Mouse (Mus musculus): ENCODE results near the gene Cacna1a. TPM values are rescaled to one million over a fixed set of nuclear protein-coding genes. Genes with fewer than 3 reads are reported as not detected.

The Cacna1a gene
- polyA plus RNA-seq, 1 experiment from 2014 or later: 20.0 TPM

GRCm38 (mm10) chr8:84565577-84566360, 177.5 kb downstream of the Cacna1a start:
- Histone ChIP-seq H3K4me1 (ENCODE audit: control insufficient read depth, insufficient read depth, low read length) (peaks cover 8% of the 10 kb centered on the region), H3K4me3 (ENCODE audit: low read depth, low read length) (no peak overlapping the region), H3K9ac (ENCODE audit: low read depth, low read length) (no peak overlapping the region), H3K27ac (ENCODE audit: low read length) (no peak overlapping the region), H3K36me3 (ENCODE audit: control insufficient read depth, insufficient read depth, low read length) (peaks cover 14% of the 10 kb centered on the region; the same call in 1 of the 2 replicates), H3K9me3 (replicated peaks; ENCODE audit: control insufficient read depth, low read length, poor library complexity, severe bottlenecking) (no peaks in the 10 kb centered on the region), H3K4me2 (ENCODE audit: low read length) (no peak overlapping the region), H3K27me3 (ENCODE audit: control insufficient read depth, insufficient read depth, low read depth, low read length) (no peaks in the 10 kb centered on the region; the same call in 1 of the 2 replicates)
- 80% methylated on average over 25 of the region's 25 CpGs for WGBS
- no peak for ATAC-seq

DNA sequence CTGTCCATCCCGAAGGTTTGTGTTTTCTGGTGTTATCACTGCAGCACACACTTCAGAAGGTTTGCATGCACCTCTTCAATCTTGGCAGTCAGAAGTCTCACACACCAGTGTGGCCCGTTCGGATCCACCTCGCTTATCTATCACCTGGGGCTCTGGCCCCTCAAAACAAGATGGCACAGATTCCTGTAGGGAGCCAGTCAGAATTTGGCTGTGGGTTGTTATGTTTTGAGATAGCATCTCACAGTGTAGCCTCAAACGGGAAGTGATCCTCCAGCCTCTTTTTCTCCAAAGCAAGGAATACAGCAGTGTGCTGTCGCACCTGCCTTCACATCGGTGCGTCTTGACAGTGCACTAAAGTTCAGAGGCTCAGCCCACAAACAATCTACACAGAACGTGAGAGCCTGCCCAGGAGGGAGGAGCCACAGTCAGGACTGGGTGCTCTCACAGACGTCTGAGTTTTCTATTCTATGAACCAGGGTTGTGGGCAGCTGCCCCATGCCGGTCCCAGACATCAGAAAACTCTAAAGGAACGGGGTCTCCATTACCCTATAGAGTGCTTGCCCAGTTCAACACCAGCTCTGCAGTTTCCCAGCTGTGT, 178.7 kb downstream of the Cacna1a start:
- Histone ChIP-seq H3K9me3 (replicated peaks; ENCODE audit: control insufficient read depth, low read length, poor library complexity, severe bottlenecking) (no peaks in the 10 kb centered on the region), H3K27me3 (ENCODE audit: control insufficient read depth, insufficient read depth, low read depth, low read length) (no peaks in the 10 kb centered on the region), H3K4me3 (ENCODE audit: low read depth, low read length) (no peak overlapping the region), H3K4me2 (ENCODE audit: low read length) (no peak overlapping the region), H3K36me3 (ENCODE audit: control insufficient read depth, insufficient read depth, low read length) (peaks cover 21% of the 10 kb centered on the region), H3K27ac (ENCODE audit: low read length) (no peak overlapping the region), H3K4me1 (ENCODE audit: control insufficient read depth, insufficient read depth, low read length) (peaks cover 8% of the 10 kb centered on the region), H3K9ac (ENCODE audit: low read depth, low read length) (no peak overlapping the region)
- WGBS: 90% methylated on average over 12 of the region's 12 CpGs
- no peak for ATAC-seq

- H3K4me2 ChIP-seq (ENCODE audit: low read length): no peak overlapping the region
- no peak overlapping the region for H3K4me3 ChIP-seq (ENCODE audit: low read depth, low read length)
- no peak overlapping the region for H3K27ac ChIP-seq (ENCODE audit: low read length)
- H3K4me1 ChIP-seq (ENCODE audit: control insufficient read depth, insufficient read depth, low read length): peaks cover 8% of the 10 kb centered on the region
- H3K27me3 ChIP-seq (ENCODE audit: control insufficient read depth, insufficient read depth, low read depth, low read length): no peaks in the 10 kb centered on the region
- 77% methylated on average over 19 of the region's 19 CpGs for WGBS
- H3K36me3 ChIP-seq (ENCODE audit: control insufficient read depth, insufficient read depth, low read length): peaks cover 26% of the 10 kb centered on the region
- ATAC-seq: no peak
- H3K9ac ChIP-seq (ENCODE audit: low read depth, low read length): no peak overlapping the region
- no peaks in the 10 kb centered on the region for H3K9me3 ChIP-seq (replicated peaks; ENCODE audit: control insufficient read depth, low read length, poor library complexity, severe bottlenecking)
Observed at GRCm38 (mm10) chr8:84567541-84567940, 179.3 kb downstream of the Cacna1a start.

GRCm38 (mm10) chr8:84568737-84569136, 180.5 kb downstream of the Cacna1a start:
- H3K27me3 ChIP-seq (ENCODE audit: control insufficient read depth, insufficient read depth, low read depth, low read length): no peaks in the 10 kb centered on the region
- H3K27ac ChIP-seq (ENCODE audit: low read length): no peak overlapping the region
- H3K9me3 ChIP-seq (replicated peaks; ENCODE audit: control insufficient read depth, low read length, poor library complexity, severe bottlenecking): no peaks in the 10 kb centered on the region
- no peak overlapping the region for H3K9ac ChIP-seq (ENCODE audit: low read depth, low read length)
- no peak for ATAC-seq
- no peak overlapping the region for H3K4me3 ChIP-seq (ENCODE audit: low read depth, low read length)
- peaks cover 28% of the 10 kb centered on the region for H3K36me3 ChIP-seq (ENCODE audit: control insufficient read depth, insufficient read depth, low read length)
- H3K4me1 ChIP-seq (ENCODE audit: control insufficient read depth, insufficient read depth, low read length): peaks cover 7% of the 10 kb centered on the region
- 87% methylated on average over 8 of the region's 8 CpGs for WGBS
- H3K4me2 ChIP-seq (ENCODE audit: low read length): no peak overlapping the region

DNA sequence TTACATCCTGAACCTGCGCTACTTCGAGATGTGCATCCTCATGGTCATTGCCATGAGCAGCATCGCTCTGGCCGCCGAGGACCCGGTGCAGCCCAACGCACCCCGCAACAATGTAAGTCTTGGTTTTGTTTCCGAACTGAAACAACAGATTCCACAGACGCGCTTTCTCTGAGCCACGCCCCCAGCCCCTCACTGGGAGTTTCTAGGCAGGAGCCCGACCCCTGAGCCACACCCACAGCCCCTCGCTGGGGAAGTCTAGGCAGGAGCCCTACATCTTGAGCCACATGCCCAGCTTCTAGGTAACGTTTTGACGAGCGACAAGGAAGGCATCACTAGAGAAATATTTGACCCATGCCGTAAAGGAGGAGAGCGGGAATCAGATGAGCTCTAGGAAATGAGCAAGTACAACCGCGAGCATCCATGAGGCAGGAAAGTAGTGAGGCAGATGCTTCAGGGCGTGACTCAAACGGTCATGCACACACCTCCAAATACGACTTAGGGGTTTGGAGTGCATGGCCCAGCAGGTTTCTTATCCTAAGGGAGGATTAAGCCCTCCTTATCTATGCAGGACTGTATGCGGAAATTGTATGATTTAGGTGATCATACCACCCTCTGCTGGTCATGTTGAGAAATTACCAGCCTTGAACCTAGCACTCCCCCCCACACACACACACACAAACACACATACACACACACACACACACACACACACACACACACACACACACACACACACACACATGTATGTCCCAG, 181.9 kb downstream of the Cacna1a start:
- Histone ChIP-seq H3K9me3 (replicated peaks; ENCODE audit: control insufficient read depth, low read length, poor library complexity, severe bottlenecking) (no peaks in the 10 kb centered on the region), H3K36me3 (ENCODE audit: control insufficient read depth, insufficient read depth, low read length) (peaks cover 29% of the 10 kb centered on the region), H3K27ac (ENCODE audit: low read length) (no peak overlapping the region), H3K4me2 (ENCODE audit: low read length) (no peak overlapping the region), H3K27me3 (ENCODE audit: control insufficient read depth, insufficient read depth, low read depth, low read length) (no peaks in the 10 kb centered on the region), H3K4me3 (ENCODE audit: low read depth, low read length) (no peak overlapping the region), H3K9ac (ENCODE audit: low read depth, low read length) (no peak overlapping the region), H3K4me1 (ENCODE audit: control insufficient read depth, insufficient read depth, low read length) (no peaks in the 10 kb centered on the region)
- no peak for ATAC-seq
- WGBS: 41% methylated on average over 25 of the region's 25 CpGs

- ATAC-seq: no peak
- WGBS: 85% methylated on average over 4 of the region's 4 CpGs
Observed at GRCm38 (mm10) chr8:84577432-84577831, 189.2 kb downstream of the Cacna1a start.

DNA sequence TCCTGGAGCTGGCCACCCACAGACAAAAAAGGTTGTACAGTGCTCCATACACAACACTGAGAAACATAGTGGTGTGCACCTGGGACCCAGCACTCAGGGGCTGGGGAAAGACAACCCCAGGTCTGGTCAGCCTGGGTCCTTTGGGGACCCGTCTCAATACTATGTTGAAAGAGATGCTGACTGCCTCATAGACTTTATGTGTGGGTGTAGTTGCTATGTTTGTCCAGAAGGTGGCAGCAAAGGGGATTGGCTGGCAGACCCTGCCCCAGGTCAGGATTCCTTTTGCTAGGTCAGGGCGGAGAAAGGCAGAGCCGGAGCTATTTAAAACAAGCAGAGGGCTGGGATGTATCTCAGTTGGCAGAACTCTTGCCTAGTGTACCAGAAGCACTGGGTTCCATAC, 191.4 kb downstream of the Cacna1a start:
- 28% methylated on average over 3 of the region's 3 CpGs for WGBS
- Histone ChIP-seq H3K9me3 (replicated peaks; ENCODE audit: control insufficient read depth, low read length, poor library complexity, severe bottlenecking) (no peaks in the 10 kb centered on the region), H3K36me3 (ENCODE audit: control insufficient read depth, insufficient read depth, low read length) (peaks cover 9% of the 10 kb centered on the region; the same call in 1 of the 2 replicates), H3K27ac (ENCODE audit: low read length) (no peak overlapping the region), H3K4me3 (ENCODE audit: low read depth, low read length) (no peak overlapping the region), H3K9ac (ENCODE audit: low read depth, low read length) (no peak overlapping the region), H3K27me3 (ENCODE audit: control insufficient read depth, insufficient read depth, low read depth, low read length) (no peaks in the 10 kb centered on the region), H3K4me1 (ENCODE audit: control insufficient read depth, insufficient read depth, low read length) (no peaks in the 10 kb centered on the region), H3K4me2 (ENCODE audit: low read length) (no peak overlapping the region)
- ATAC-seq: peak; percentile 52

More at GRCm38 (mm10) chr8:84577432-84577831, 189.2 kb downstream of the Cacna1a start:
- H3K4me2 ChIP-seq (ENCODE audit: low read length): no peak overlapping the region
- H3K4me3 ChIP-seq (ENCODE audit: low read depth, low read length): no peak overlapping the region
- H3K9me3 ChIP-seq (replicated peaks; ENCODE audit: control insufficient read depth, low read length, poor library complexity, severe bottlenecking): no peaks in the 10 kb centered on the region
- H3K4me1 ChIP-seq (ENCODE audit: control insufficient read depth, insufficient read depth, low read length): no peaks in the 10 kb centered on the region
- H3K9ac ChIP-seq (ENCODE audit: low read depth, low read length): no peak overlapping the region
- no peaks in the 10 kb centered on the region for H3K27me3 ChIP-seq (ENCODE audit: control insufficient read depth, insufficient read depth, low read depth, low read length)
- peaks cover 5% of the 10 kb centered on the region; the same call in 1 of the 2 replicates for H3K36me3 ChIP-seq (ENCODE audit: control insufficient read depth, insufficient read depth, low read length)
- H3K27ac ChIP-seq (ENCODE audit: low read length): no peak overlapping the region

DNA sequence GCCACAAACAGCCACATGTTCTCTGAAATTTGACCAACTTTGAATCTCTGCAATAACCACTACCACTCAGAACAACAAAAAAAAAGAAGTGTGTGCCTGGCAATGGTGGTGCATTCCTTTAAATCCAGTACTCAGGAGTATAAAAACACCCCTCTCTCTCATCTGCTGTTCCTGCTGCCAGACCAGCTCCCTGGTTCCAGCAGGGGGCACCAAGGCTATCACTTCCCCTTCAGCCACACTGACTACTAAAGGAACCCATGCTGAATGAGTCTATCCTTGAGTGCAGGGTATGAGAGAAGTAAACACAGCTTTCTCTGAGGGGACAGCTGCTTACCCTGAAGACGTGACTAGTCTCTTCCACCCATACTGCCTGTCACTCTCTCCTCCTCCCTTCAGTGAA, 197.1 kb downstream of the Cacna1a start:
- ATAC-seq: no peak
- Histone ChIP-seq H3K4me1 (ENCODE audit: control insufficient read depth, insufficient read depth, low read length) (no peaks in the 10 kb centered on the region), H3K4me2 (ENCODE audit: low read length) (no peak overlapping the region), H3K9ac (ENCODE audit: low read depth, low read length) (no peak overlapping the region), H3K27me3 (ENCODE audit: control insufficient read depth, insufficient read depth, low read depth, low read length) (no peaks in the 10 kb centered on the region), H3K36me3 (ENCODE audit: control insufficient read depth, insufficient read depth, low read length) (peaks cover 19% of the 10 kb centered on the region), H3K4me3 (ENCODE audit: low read depth, low read length) (no peak overlapping the region), H3K27ac (ENCODE audit: low read length) (no peak overlapping the region), H3K9me3 (replicated peaks; ENCODE audit: control insufficient read depth, low read length, poor library complexity, severe bottlenecking) (no peaks in the 10 kb centered on the region)
- 33% methylated on average over 1 of the region's 1 CpGs for WGBS

- no peak overlapping the region for H3K27ac ChIP-seq (ENCODE audit: low read length)
- peaks cover 19% of the 10 kb centered on the region for H3K36me3 ChIP-seq (ENCODE audit: control insufficient read depth, insufficient read depth, low read length)
- WGBS: 68% methylated on average over 2 of the region's 2 CpGs
- H3K27me3 ChIP-seq (ENCODE audit: control insufficient read depth, insufficient read depth, low read depth, low read length): no peaks in the 10 kb centered on the region
- H3K9ac ChIP-seq (ENCODE audit: low read depth, low read length): no peak overlapping the region
- no peak for ATAC-seq
- H3K4me2 ChIP-seq (ENCODE audit: low read length): no peak overlapping the region
- no peaks in the 10 kb centered on the region for H3K4me1 ChIP-seq (ENCODE audit: control insufficient read depth, insufficient read depth, low read length)
- no peak overlapping the region for H3K4me3 ChIP-seq (ENCODE audit: low read depth, low read length)
- no peaks in the 10 kb centered on the region for H3K9me3 ChIP-seq (replicated peaks; ENCODE audit: control insufficient read depth, low read length, poor library complexity, severe bottlenecking)
Observed at GRCm38 (mm10) chr8:84586221-84586620, 198.0 kb downstream of the Cacna1a start.
